Mouse (Mus musculus): Measurements from ENCODE around the gene Wrb. TPM values are rescaled to one million over a fixed set of nuclear protein-coding genes. Genes with fewer than 3 reads are reported as not detected.

Gene Wrb
- polyA plus RNA-seq, 1 experiment from 2014 or later, result 53.3 TPM

DNA sequence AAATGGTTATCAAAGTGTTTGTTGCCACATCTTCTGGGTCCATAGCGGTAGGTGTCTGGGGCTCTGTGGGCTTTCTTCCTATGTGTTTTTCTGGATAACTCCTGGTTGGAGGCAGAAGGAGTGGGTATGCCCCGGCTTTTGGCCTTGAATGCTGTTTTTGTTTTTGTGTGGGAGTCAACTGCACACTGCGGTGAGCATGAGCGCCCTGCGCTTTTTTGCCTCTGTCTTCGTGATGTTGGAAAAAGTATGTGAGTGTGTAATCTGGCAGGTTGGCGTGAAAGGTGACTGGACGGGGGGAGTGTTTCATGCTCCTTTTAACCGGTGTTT, 55.5 kb downstream of the Wrb start:
- ATAC-seq (replicated peaks; ENCODE audit: extremely low read depth, insufficient read depth, low FRiP score), result peak; percentile 7; the same call in 1 of the 2 replicates
- Histone ChIP-seq H3K9me3 (replicated peaks; ENCODE audit: control insufficient read depth, low read length) (no peaks in the 10 kb centered on the region), H3K4me3 (ENCODE audit: low read length) (peak overlapping the region; percentile 62), H3K36me3 (ENCODE audit: control insufficient read depth, insufficient read depth) (no peaks in the 10 kb centered on the region), H3K9ac (ENCODE audit: low read length) (peak overlapping the region; percentile 84), H3K4me1 (ENCODE audit: control insufficient read depth, insufficient read depth, low read length) (peaks cover 20% of the 10 kb centered on the region), H3K4me2 (ENCODE audit: low read depth, low read length) (peak overlapping the region; percentile 69), H3K27ac (ENCODE audit: low read length) (peak overlapping the region; percentile 99), H3K27me3 (ENCODE audit: control insufficient read depth, insufficient read depth, low read length) (no peaks in the 10 kb centered on the region)
- WGBS, result 19% methylated on average over 9 of the region's 9 CpGs

DNA sequence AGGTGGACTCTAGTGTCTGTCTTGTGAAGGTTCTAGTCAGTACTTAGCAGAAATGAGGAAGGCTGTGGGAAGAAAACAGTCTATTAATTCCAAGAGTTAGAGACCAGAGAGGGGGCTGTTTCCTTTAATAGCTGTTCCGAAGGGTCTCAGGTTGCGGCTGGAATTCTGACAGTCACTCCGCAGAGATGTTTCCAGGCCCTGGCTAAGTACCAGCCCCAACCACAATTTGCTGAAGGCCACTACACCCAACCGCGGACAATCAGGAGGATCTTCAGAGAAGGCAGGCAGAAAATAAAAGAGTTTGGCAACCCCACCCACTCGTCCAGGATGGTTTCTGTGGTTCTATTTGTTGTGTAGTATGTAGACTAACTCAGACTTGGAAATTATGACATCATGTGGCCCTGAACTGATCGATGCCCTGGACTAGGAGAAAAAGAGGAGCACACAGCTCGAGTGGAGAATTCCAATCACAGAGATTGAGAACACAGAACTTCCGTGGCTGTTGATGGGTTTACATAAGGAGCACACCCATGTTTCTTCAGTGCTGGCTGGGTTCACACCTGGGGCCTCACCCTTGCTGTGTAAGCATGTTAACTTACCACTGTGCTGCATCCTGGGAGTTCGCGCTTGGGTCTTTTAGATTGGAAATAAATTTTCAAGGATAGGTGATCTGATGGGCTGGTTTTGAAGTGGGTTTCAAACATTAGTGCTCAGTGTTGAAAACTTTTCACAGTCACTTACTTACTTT, 56.5 kb downstream of the Wrb start:
- H3K4me2 ChIP-seq (ENCODE audit: low read depth, low read length), result peak overlapping the region; percentile 69
- ATAC-seq (replicated peaks; ENCODE audit: extremely low read depth, insufficient read depth, low FRiP score), result no peak
- peak overlapping the region; percentile 99 for H3K27ac ChIP-seq (ENCODE audit: low read length)
- H3K36me3 ChIP-seq (ENCODE audit: control insufficient read depth, insufficient read depth), result no peaks in the 10 kb centered on the region
- H3K4me1 ChIP-seq (ENCODE audit: control insufficient read depth, insufficient read depth, low read length), result peaks cover 27% of the 10 kb centered on the region
- H3K9me3 ChIP-seq (replicated peaks; ENCODE audit: control insufficient read depth, low read length), result no peaks in the 10 kb centered on the region
- H3K27me3 ChIP-seq (ENCODE audit: control insufficient read depth, insufficient read depth, low read length), result no peaks in the 10 kb centered on the region
- 50% methylated on average over 11 of the region's 11 CpGs for WGBS
- H3K4me3 ChIP-seq (ENCODE audit: low read length), result peak overlapping the region; percentile 62
- peak overlapping the region; percentile 84 for H3K9ac ChIP-seq (ENCODE audit: low read length)

Other genes starting within 250 kb of the Wrb start
- gene Psmg1, start 154.4 kb upstream of the Wrb start, polyA plus RNA-seq (2015; fragmentation: Nextera tagmentation; extraction: Ambion mirVana), result 66.3 and 75.8 TPM in 2 replicates
- 67.4 and 68.3 TPM in 2 replicates for gene Brwd1, start 62.9 kb upstream of the Wrb start, polyA plus RNA-seq (2015; fragmentation: Nextera tagmentation; extraction: Ambion mirVana)
- 250 and 264 TPM in 2 replicates for gene Hmgn1, start 17.7 kb upstream of the Wrb start, polyA plus RNA-seq (2015; fragmentation: Nextera tagmentation; extraction: Ambion mirVana)
- gene Lca5l, start 46.9 kb downstream of the Wrb start, polyA plus RNA-seq (2015; fragmentation: Nextera tagmentation; extraction: Ambion mirVana), result 1.2 TPM in 2 replicates
- 523 and 531 TPM in 2 replicates for gene Sh3bgr, start 55.0 kb downstream of the Wrb start, polyA plus RNA-seq (2015; fragmentation: Nextera tagmentation; extraction: Ambion mirVana)
- gene B3galt5, start 90.4 kb downstream of the Wrb start, polyA plus RNA-seq (2015; fragmentation: Nextera tagmentation; extraction: Ambion mirVana), result 0.39 and 0.70 TPM in 2 replicates